Mouse (Mus musculus) CH12.LX (cell line): ENCODE measurements around the gene Daam1.

ENCODE experiments used
- CTCF ChIP-seq, 2 experiments: IDR thresholded peaks in 1 of 2; conservative IDR thresholded peaks in 1 of 2; 2 replicates each; pipeline ENCODE4 v1.5.1; 2011 to 2012; ENCODE audit warnings: low read depth in 2 of 2, low read length in 2 of 2, improper control_type of control experiment in 1 of 2, inconsistent platforms in 1 of 2, mild to moderate bottlenecking in 1 of 2, moderate library complexity in 1 of 2
- EP300 ChIP-seq: IDR thresholded peaks from 2 replicates; pipeline ENCODE4 v1.6.1; 2011; ENCODE audit warnings: low read length, improper control_type of control experiment
- KAT2A ChIP-seq: IDR thresholded peaks from 2 replicates; pipeline ENCODE4 v1.6.1; 2012; ENCODE audit warnings: low read length, improper control_type of control experiment, inconsistent platforms; ENCODE audit not compliant: insufficient replicate concordance
- MAFK ChIP-seq: IDR thresholded peaks from 2 replicates; pipeline ENCODE4 v1.6.1; 2011; ENCODE audit warnings: low read length, improper control_type of control experiment; ENCODE audit not compliant: insufficient replicate concordance
- MEF2A ChIP-seq: IDR thresholded peaks from 2 replicates; pipeline ENCODE4 v1.6.1; 2014; ENCODE audit warnings: low read depth, mild to moderate bottlenecking, inconsistent platforms, low read length, improper control_type of control experiment, borderline replicate concordance
- MYC ChIP-seq: IDR thresholded peaks from 2 replicates; pipeline ENCODE4 v1.6.1; 2011; ENCODE audit warnings: low read depth, mild to moderate bottlenecking, improper control_type of control experiment, low read length
- POLR2A ChIP-seq: IDR thresholded peaks from 2 replicates; pipeline ENCODE4 v1.6.1; 2011; ENCODE audit warnings: low read depth, mild to moderate bottlenecking, improper control_type of control experiment, low read length
- SIN3A ChIP-seq: IDR thresholded peaks from 2 replicates; pipeline ENCODE4 v1.6.1; 2012; ENCODE audit warnings: low read length, improper control_type of control experiment, inconsistent platforms
- ZKSCAN1 ChIP-seq: IDR thresholded peaks from 2 replicates; pipeline ENCODE4 v1.6.1; 2012; ENCODE audit warnings: low read depth, inconsistent platforms, low read length, improper control_type of control experiment, borderline replicate concordance

- TF ChIP-seq CTCF (conservative IDR thresholded peaks at IDR 0.05 in 1 of 2, IDR thresholded peaks at IDR 0.05 in 1 of 2; ENCODE audit: low read depth in 2 of 2, low read length in 2 of 2) = no peak
- TF ChIP-seq ZKSCAN1 = no peak
- TF ChIP-seq MYC = peak; percentile 83
- peak; percentile 74; the same call in 1 of the 2 replicates for TF ChIP-seq SIN3A
- peak; percentile 100 for TF ChIP-seq MEF2A
- peak; percentile 75; the same call in 1 of the 2 replicates for TF ChIP-seq EP300
- no peak for TF ChIP-seq KAT2A
- TF ChIP-seq MAFK = no peak
- 0 out of 2 replicates have a peak, but pooled peaks have one; percentile 30 for TF ChIP-seq POLR2A
These were observed 33.1 kb downstream of the Daam1 start for GRCm38 (mm10) chr12:71863846-71864543.
